Mouse (Mus musculus) embryonic fibroblast, embryonic 13.5 days (primary cell): Measurements from ENCODE around the gene Prnd. TPM values are rescaled to one million over a fixed set of nuclear protein-coding genes. Genes with fewer than 3 reads are reported as not detected.

Source experiments
- H3K27ac ChIP-seq: 2 replicates; pipeline ENCODE4 v1.5.1; 2012; ENCODE audit warnings: low read length, control low read depth, inconsistent platforms; ENCODE audit not compliant: insufficient read depth
- H3K4me1 ChIP-seq: 2 replicates; pipeline ENCODE4 v1.6.1; 2011; ENCODE audit warnings: low read length; ENCODE audit not compliant: control insufficient read depth, insufficient read depth
- H3K4me3 ChIP-seq: 2 replicates; pipeline ENCODE4 v1.5.1; 2011; ENCODE audit warnings: mild to moderate bottlenecking, control low read depth, low read length; ENCODE audit not compliant: insufficient read depth
- CTCF ChIP-seq: IDR thresholded peaks from 2 replicates; pipeline ENCODE4 v1.5.1; 2011; ENCODE audit warnings: mild to moderate bottlenecking, control low read depth, low read length, moderate library complexity, borderline replicate concordance; ENCODE audit not compliant: insufficient read depth
- POLR2A ChIP-seq: IDR thresholded peaks from 2 replicates; pipeline ENCODE4 v1.6.1; 2011; ENCODE audit warnings: low read depth, mild to moderate bottlenecking, control low read depth, low read length, moderate library complexity
- polyA plus RNA-seq: library from polyadenylated mRNA; stranded (reverse); fragments of >200 nt; gene quantifications from 2 replicates; pipeline ENCODE4 v1.2.4, GENCODE M21; 2011; ENCODE audit warnings: low read depth; ENCODE audit not compliant: missing spikeins, insufficient read length

Gene Prnd
- polyA plus RNA-seq, 1 experiment = 1.3 TPM

DNA sequence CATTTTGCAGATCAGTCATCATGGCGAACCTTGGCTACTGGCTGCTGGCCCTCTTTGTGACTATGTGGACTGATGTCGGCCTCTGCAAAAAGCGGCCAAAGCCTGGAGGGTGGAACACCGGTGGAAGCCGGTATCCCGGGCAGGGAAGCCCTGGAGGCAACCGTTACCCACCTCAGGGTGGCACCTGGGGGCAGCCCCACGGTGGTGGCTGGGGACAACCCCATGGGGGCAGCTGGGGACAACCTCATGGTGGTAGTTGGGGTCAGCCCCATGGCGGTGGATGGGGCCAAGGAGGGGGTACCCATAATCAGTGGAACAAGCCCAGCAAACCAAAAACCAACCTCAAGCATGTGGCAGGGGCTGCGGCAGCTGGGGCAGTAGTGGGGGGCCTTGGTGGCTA, 14.3 kb upstream of the Prnd start:
- TF ChIP-seq CTCF (no peak), POLR2A (no peak)
- Histone ChIP-seq H3K27ac (no peak overlapping the region), H3K4me1 (no peaks in the 10 kb centered on the region; the same call in 1 of the 2 replicates), H3K4me3 (no peak overlapping the region)

DNA sequence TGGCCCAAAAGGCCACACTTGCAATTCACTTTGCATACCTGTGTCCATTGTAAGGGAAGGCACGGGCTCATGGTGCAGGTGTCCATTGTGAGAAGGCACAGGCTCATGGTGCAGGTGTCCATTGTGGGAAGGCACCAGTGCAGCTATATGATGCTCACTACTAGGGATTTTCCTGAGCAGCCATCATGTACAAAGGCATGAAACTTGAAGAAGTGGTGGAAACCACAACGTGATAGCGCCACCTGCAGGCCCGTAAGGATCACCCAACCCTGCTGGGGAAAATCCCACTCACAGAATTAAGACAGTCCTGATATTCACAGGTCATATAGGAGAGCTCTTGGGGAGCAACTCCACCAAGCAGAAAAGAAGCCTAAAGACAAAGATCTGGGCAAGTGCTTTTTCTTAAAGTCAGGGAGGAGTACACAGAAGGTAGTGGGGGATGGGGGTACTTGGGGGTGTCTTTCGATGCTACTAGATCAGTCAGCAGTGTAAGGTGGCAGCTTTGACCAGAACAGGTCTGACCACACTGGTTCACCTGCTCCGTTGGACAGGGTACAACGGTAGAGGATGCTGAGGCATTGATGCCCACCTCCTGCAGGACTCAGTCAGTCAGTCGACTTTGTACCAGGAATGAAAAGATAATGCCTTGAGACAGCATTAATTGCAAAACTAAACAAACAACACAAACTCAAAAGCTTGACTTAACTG, 11.1 kb upstream of the Prnd start:
- Histone ChIP-seq H3K4me3 (no peak overlapping the region), H3K4me1 (no peaks in the 10 kb centered on the region), H3K27ac (no peak overlapping the region)
- TF ChIP-seq POLR2A (no peak), CTCF (peak; percentile 47; the same call in 1 of the 2 replicates)

DNA sequence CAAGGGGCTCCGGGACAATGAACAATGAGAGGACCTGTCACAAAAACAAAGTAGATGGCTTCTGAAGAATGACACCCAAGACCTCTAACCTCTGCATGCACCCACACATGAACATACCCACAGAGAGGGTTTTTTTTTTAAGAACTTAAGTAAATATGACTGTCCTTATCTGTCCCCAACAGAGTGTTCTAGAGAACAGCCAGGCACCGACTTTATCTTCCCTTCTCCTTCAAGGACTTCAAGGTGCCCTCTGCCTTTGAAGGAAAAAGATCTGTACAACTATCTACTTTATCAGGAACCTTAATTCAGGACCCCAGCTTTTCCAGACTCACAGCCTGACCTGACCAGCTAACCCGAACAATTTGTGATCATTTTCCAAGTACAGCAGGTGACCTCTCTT, 10.2 kb upstream of the Prnd start:
- H3K27ac ChIP-seq = no peak overlapping the region
- TF ChIP-seq POLR2A (no peak), CTCF (no peak)
- no peak overlapping the region for H3K4me3 ChIP-seq
- 0 out of 2 replicates have a peak, but pooled peaks cover 4% of the 10 kb centered on the region for H3K4me1 ChIP-seq

DNA sequence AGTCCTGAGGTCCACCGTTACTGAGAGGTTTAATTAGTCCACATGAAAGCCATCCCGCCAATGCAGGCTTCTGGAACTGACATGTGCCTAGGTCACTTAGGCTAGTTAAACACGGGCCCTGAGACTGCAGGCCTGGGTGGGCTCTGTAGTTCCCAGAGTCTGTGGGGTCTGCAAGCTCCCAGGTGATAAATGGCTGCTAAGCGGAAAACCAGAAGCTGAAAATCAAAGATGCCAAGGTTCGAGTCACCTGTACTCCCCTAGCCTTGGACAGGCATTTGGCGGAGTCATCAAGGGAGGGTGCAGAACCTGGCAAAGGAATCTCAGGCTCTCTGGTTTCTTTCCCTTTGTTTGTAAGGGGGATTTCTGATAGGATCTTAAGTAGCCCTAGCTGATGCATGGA, 9.2 kb upstream of the Prnd start:
- Histone ChIP-seq H3K4me3 (no peak overlapping the region), H3K4me1 (0 out of 2 replicates have a peak, but pooled peaks cover 4% of the 10 kb centered on the region), H3K27ac (no peak overlapping the region)
- TF ChIP-seq CTCF (no peak), POLR2A (no peak)

DNA sequence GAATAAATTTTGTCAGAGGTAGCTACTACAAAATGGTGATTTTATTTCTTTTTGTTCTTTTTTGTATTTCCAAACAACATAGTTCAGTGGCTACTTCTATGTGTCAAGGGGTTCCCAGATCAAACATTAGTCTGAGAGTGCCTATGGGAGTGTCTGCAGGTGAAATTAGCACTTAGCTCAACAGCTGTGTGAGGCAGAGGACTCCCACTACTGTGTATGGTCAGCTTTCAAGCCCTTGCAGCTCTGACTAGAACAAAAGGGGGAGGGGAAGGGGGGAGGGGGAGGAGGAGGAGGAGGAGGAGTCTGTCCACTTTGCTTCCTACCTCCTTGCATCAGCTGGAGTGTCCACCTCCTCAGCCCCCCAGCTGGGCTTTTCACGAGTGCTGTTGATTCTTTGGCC, 6.3 kb upstream of the Prnd start:
- Histone ChIP-seq H3K4me1 (0 out of 2 replicates have a peak, but pooled peaks cover 4% of the 10 kb centered on the region), H3K4me3 (no peak overlapping the region), H3K27ac (no peak overlapping the region)
- no peak for TF ChIP-seq POLR2A
- no peak for TF ChIP-seq CTCF

DNA sequence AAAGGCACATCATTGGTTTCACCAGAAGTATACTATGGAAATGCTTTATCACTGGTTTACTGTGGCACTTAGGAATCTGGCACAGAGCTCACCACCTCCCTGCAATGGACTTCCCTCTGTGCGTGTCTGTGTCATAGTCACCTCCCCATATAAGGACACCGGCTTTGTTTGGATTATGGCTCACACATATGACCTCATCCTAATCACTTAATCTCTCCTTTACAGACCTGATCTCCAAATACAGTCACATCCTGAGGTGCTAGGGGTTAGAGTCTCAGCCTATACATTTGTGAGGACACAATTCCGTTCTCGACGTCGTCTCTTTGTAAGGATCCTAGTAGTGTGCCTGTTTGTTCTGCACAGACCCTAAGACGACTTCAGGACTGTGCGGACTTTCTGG, 5.4 kb upstream of the Prnd start:
- Histone ChIP-seq H3K4me3 (no peak overlapping the region), H3K27ac (peak overlapping the region; percentile 27; the same call in 1 of the 2 replicates), H3K4me1 (0 out of 2 replicates have a peak, but pooled peaks cover 4% of the 10 kb centered on the region)
- no peak for TF ChIP-seq POLR2A
- no peak for TF ChIP-seq CTCF

DNA sequence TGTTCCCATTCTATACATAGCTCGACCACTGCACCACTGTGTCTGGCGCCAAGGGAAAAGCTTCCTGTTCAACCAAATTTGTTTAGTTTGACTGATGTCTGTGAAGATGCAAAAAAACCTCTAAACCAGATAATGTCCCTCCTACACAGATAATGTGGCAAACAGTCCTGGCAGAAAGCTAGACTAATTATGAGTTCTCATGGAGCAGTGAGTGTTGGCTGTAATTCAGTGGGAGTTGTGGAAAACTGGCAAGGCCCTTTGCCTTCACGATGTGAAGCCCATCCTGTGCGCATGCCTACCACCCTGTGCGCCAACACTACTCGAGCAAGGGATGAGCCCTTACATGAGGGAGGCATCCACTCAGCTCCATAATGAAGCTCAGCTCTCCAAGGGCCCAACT, 4.9 kb upstream of the Prnd start:
- Histone ChIP-seq H3K4me1 (0 out of 2 replicates have a peak, but pooled peaks cover 4% of the 10 kb centered on the region), H3K27ac (no peak overlapping the region), H3K4me3 (no peak overlapping the region)
- TF ChIP-seq CTCF (no peak), POLR2A (no peak)

DNA sequence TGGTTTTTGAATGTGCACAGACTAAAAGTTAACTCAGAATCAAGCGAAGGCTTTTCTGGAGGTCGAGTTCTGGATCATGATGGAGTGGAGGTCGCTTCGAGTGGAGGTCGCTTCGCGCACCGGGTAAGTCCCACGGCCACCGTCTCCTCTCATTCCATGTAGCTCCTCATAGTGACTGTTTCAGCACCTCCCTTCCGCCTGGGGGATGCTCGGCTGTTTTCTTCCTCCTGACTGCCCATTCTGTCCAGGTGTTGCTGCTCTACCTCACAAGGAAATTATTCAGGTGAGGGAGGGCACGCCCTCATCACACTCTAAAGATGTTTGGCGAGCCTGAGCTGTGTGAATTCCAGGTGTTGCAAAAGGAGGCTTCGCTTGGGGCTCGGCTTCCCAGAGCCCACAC, 4.3 kb upstream of the Prnd start:
- Histone ChIP-seq H3K4me3 (no peak overlapping the region), H3K27ac (no peak overlapping the region), H3K4me1 (0 out of 2 replicates have a peak, but pooled peaks cover 4% of the 10 kb centered on the region)
- TF ChIP-seq POLR2A (no peak), CTCF (no peak)

DNA sequence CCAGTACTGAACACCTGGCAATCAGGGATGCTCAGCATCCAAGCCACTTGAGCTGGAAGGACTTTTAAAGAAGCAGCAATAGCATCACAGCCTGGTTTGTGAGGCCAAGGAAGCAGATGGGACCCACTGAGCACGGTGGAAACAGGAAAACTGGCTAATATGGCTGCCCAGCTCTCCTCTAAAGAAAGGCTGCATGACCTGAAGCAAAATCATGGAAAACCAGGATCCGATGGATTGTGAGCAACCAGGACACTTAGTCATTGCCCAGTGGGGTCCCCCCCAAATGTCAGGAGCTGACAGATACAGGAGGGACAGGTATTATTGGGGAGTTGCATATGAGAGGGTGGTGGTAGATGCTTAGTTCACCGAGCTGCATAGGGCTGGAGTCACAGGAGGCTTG, 2.5 kb upstream of the Prnd start:
- 0 out of 2 replicates have a peak, but pooled peaks cover 4% of the 10 kb centered on the region for H3K4me1 ChIP-seq
- TF ChIP-seq CTCF (no peak), POLR2A (no peak)
- H3K27ac ChIP-seq = no peak overlapping the region
- H3K4me3 ChIP-seq = no peak overlapping the region

DNA sequence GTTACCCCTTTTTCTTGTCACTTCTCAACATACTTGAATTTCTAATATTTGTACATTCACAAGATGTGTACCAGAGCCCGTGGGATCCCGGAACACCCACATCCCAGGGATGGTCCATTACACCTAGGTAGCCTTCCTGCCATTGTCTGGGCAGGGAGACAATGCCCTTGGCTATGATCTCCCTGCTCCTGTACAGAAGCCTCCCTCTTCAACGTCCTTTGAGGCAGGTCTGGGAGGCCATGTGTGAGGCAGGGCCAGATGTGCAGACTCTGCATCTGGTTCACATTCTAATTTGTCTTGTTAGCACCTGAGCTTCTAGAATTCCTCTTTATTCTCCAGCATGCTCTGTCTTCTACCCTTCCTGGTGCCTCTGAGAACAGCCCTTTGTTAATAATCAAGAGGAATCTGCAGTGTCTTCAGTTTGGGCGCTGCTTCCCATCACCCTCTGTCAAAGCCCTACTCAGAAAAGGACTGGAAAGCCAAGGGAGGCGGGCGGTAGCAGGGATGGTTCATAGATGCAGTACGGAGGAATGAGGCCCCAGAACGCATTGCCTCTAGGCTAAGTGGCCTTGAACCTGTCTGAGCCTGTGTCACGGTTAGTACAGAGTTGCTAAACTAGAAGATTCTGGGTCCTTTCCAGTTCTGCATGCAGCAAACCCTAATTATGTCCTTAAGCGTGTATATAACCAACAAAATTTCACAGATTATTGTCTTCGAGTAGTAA, 1.6 kb upstream of the Prnd start:
- Histone ChIP-seq H3K4me3 (no peak overlapping the region), H3K27ac (no peak overlapping the region), H3K4me1 (0 out of 2 replicates have a peak, but pooled peaks cover 4% of the 10 kb centered on the region)
- TF ChIP-seq CTCF = no peak
- no peak for TF ChIP-seq POLR2A
